Mouse (Mus musculus) mesoderm, embryonic 11.5 days (tissue): ENCODE results near the gene Agpat4.
"Not testable (repeated sequence)": the region's sequence is repeated elsewhere in the genome, so short reads cannot be mapped to it uniquely, and the experiment has no call there.

ENCODE experiments used
- DNase-seq: peaks from one replicate; pipeline ENCODE4 v3.0.0-alpha.2; 2012; ENCODE audit warnings: low read depth, low spot score

The Agpat4 gene

GRCm38 (mm10) chr17:12122262-12122661 is 3.8 kb downstream of the Agpat4 start:
- not testable (repeated sequence) for DNase-seq

DNA sequence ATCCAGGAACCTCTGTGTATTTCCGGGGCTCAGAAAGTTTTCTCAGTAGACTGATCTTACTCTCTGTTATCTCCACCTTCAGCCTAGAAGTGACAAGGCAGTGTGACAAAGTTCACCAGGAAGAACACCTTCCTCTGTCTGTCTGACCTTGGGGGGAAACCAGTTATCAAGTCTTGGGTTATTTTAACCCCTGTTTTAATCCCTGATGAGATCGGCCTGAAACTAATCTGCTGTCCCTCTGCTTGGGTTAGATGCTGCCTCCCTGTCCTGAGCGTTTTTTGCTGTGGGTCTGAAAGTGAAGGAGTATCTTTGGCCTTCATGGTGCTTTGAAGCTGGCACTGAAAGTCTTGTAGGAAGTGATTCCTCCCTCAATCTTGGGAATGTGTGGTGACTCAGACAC is 4.7 kb downstream of the Agpat4 start:
- no peak for DNase-seq

GRCm38 (mm10) chr17:12127056-12127455 is 8.6 kb downstream of the Agpat4 start:
- DNase-seq = no peak

DNA sequence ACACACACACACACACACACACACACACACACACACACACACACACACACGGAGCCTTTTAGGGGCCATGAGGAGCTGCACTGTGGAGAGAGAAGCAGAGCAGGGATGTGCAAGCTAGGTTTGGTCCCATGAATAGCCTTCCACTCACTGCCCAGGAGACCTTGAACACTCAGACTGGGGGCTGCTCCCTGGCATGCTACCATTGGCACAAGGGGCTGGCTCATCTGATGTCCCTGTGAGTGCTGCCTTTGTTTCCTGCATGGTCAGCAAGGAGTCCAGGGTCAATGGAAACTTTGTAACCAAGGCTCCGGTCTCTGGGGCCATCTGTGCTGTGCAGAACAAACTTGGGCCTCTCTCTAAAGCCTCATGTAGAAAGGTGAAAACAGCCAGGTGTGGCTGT is 10.5 kb downstream of the Agpat4 start:
- DNase-seq = no peak

GRCm38 (mm10) chr17:12131171-12131570 is 12.7 kb downstream of the Agpat4 start:
- no peak for DNase-seq

DNA sequence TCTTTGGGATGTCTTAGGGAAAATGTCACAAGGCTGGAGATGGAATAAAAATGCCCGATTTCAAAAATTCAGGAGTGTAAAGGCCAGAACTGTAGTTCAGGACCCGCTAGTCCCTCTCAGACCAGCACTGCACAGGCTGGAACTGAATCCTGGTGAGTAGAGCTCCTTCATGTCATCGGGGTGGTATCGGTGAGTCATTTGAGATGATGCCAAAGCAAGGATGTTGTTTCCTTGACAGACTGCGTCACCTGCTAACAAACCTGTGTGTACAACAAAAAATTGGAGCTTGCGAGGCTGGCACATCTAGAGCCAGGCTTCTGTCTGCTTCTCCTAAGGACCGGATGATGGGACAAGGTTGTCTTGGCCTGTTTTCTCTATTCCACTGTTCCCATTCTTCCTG is 13.1 kb downstream of the Agpat4 start:
- DNase-seq = no peak

- DNase-seq = no peak
These were observed 14.4 kb downstream of the Agpat4 start for GRCm38 (mm10) chr17:12132904-12133303.

DNA sequence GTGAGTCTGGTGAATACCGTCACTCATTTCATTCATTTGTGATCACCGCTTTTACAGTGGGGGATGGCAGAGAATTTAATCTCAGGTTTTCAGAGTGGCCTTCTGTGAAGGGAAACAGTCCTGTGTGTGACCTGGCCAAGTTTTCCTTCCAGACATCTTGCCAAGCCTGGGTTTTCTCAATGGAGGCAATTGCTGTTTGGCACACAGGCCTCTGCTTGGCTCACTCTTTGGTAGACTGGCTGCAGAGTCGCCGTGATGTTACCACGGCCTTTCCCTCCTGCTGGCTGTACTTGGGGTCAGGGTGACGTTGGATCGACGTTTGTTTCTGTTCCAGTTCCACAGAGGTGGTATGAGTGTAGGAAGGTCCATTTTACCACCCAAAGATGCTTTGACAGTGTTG is 15.5 kb downstream of the Agpat4 start:
- DNase-seq = no peak

DNA sequence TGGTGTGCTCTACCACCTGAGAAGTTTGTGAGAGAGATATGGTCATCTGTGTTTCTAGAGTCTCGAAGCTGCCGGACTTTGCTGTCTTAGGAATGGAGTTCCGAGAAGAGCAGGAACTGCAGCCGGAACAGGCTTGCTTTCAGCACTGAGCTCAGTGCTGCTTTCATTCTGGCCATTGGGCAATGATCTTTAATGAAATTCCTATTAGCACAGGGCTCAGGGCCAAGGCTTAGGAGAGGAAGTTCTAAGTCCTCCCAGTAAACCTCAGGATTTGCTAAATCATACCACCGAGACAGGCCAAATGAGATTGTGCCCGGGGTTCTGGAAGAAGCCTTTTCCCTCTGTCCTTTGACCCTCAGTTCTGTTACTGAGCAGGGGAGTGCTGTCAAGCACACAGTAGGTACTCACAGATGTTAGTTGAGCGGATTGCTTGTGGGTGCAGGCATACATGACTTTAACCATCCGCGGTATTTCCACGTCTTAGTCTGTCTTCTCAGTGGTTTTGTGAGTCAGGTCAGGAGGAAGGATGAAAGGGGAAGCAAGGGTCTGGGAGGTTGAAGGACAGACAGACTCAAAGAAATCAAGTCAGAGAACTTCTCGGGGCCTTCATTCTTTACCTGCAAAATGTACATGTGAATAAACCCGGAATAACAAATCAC is 16.6 kb downstream of the Agpat4 start:
- no peak for DNase-seq

- DNase-seq = no peak
These were observed 19.9 kb downstream of the Agpat4 start for GRCm38 (mm10) chr17:12138355-12138754.

DNA sequence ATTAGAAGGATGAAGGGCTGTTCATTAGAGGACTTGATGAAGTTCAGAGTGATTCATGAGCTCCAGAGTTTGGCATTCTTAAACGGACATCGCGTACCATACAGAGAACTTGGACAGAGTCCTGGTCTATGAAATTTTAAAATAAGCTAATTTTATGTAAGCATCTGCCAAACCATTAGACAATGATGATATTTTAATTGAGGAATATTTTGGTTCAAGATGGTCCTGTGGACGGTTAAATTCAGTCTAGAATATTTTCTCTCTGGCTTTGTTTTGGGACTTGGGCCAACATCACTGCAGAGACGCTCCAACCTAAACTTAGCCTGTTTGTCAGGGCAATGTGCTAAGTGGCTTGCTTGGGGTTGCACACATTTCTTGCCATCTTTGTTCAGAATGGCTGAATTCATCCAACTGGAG is 25.5 kb downstream of the Agpat4 start:
- DNase-seq = no peak

- DNase-seq = no peak
These were observed 27.7 kb downstream of the Agpat4 start for GRCm38 (mm10) chr17:12146132-12146681.

DNA sequence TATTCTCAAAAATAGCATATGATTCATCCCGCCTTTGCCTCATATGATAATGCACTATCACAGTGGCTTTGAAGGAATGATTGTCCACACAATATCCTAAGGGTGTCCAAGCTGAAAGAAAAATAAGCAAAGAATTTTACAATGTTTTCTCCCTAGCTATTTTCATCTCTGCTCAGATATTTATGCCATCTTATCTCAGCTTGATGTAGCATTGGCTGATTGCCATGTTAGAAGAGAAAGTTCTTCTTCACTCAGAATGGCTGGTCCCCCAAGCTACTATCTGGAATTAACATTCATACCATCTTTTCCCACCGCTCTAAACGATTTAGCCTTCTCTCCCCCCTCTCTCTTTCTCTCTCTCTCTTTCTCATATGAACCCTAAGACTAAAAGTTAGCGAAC is 29.3 kb downstream of the Agpat4 start:
- DNase-seq = no peak

- no peak for DNase-seq
These were observed 30.8 kb downstream of the Agpat4 start for GRCm38 (mm10) chr17:12149232-12149861.

GRCm38 (mm10) chr17:12150970-12151369 is 32.5 kb downstream of the Agpat4 start:
- no peak for DNase-seq

DNA sequence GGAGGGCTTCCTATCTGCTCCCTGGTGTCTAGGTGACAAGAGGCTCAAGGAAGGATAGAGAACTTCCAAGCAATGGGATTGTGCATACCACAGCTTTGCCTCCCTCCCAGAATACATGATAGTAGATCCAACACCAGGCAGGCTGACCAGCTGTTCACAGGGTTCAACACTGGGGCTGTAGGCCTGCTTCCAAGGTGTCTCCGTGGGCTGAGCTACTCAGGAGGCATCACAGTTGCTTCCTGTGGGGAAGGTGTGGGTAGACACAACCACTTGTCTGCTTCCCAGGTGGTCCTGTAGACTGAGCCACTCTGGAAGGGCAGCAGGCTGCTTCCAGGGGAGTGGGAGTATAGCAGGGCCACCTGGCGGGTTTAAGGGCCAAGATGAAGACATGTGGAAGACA is 35.8 kb downstream of the Agpat4 start:
- DNase-seq = no peak

DNA sequence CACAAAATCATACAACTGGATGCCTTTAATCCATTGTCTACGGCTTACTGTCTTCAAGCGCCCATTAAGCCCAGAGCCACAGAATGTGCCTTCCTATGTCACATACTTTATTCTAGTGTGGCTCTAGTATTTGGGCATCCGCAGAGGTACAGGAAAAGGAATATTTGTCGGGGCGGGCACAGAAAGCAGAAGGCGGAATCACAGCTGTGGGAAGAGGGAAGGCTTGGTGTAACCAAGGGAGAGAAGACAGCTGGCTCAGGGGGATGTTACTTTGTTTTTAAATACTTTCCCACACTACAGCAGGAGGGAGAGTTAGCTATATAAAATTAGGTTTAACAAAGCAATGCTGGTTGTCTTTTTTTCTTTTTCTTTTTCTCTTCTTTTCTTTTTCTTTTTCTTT is 36.7 kb downstream of the Agpat4 start:
- DNase-seq = no peak

- no peak for DNase-seq
These were observed 37.4 kb downstream of the Agpat4 start for GRCm38 (mm10) chr17:12155872-12156271.

DNA sequence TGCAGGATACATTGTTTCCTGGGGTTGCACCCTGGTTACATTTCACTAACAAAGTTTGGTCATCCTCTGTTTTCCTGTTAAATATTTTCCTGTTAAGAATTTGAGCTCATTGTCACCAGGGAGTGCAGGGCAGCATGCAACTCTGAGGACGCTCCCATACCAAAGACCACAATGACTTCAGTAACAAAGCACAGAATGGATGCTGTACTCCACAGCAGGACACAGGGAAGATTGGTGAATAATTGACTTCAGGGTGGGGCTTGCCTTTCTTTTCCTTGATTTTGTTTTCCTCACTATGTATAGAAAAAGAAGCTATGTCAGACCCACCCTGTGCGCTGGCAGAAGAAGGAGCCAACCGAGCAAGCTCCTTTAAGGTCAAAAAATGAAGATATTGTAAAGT is 38.2 kb downstream of the Agpat4 start:
- no peak for DNase-seq

DNA sequence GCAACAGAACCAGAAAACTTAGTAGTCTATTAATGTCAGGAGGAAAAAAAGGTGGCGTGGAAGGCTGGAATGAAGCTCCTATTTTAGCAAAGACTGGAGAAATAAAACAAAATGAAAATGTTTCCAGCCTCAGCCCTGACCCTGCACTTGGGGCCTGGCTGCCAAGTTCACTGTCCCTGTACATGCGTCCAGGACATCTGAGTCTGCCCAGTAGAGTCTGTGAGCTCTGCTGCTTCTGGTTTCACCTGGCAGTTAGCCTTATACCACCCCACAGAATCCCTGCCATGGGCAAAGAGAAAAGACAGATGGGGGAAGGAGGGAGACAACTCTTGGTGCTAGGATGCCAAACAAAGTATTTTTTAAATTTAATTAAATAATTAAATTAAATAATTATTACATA is 38.7 kb downstream of the Agpat4 start:
- DNase-seq = no peak

DNA sequence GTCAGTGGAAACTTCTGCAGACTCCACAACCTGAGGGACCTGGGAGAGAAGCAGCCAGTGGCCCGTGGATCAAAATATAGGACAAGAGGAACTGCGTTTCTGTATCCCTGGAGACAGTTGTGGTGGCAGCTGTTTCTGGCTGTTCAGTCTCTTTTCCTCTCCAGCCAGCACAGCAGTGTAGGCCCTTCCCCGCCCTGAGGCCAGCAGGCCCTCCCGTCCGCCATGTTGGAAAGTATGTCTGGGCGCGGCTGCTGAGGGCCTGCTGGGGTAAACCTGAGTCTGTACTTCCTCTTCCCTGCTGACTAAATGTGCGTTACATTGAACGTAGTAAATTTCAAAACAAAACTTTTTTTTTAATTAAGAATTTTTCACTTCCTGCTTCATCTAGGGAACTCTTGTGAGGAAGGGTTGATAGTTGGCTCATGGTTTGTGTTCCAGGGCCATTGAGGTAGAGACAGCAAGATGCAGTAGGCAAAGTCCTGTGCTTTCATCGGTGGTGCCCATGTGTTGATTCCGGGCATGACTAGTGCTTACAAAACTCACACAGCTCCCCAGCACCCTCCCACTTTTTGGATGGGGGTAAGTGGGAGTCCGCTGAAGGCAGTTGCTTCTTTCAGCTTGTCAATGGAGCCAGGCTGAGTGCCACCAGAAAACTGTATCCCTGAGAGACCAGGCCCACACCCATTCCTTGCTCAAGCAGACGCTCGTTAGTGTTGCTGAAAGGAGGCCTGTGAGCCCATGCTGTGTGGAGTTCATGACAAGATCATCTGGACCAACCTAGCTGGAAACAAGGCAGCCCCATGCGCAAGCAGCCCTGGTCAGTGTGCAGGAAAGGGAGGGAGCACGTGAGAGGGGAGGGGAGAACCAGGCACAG is 40.9 kb downstream of the Agpat4 start:
- no peak for DNase-seq

- no peak for DNase-seq
These were observed 41.5 kb downstream of the Agpat4 start for GRCm38 (mm10) chr17:12160061-12160421.
